Mouse (Mus musculus) ES-E14 (cell line): ENCODE measurements around the gene Kcnh1. TPM values are rescaled to one million over a fixed set of nuclear protein-coding genes. Genes with fewer than 3 reads are reported as not detected.

Source experiments
- DNase-seq: peaks from one replicate; pipeline ENCODE4 v3.0.0-alpha.2; 2013; ENCODE audit warnings: low read depth, low spot score
- H3K27ac ChIP-seq: 2 replicates; pipeline ENCODE4 v1.5.1; 2012; ENCODE audit warnings: low read depth, mild to moderate bottlenecking, low read length, moderate library complexity, mixed read lengths; ENCODE audit not compliant: poor library complexity, insufficient read depth, severe bottlenecking
- H3K36me3 ChIP-seq: 2 replicates; pipeline ENCODE4 v1.6.1; 2012; ENCODE audit warnings: mild to moderate bottlenecking, low read length, moderate library complexity, mixed read lengths; ENCODE audit not compliant: control insufficient read depth, poor library complexity, insufficient read depth, severe bottlenecking
- H3K4me1 ChIP-seq, 2 experiments: fragments of 150-350 bp in 1 of 2; sonication (generic) in 1 of 2; 2 replicates each; pipeline ENCODE4 v1.6.1; 2012; ENCODE audit warnings: low read length in 2 of 2, mild to moderate bottlenecking in 1 of 2, mixed read lengths in 1 of 2; ENCODE audit not compliant: control insufficient read depth in 2 of 2, insufficient read depth in 2 of 2, poor library complexity in 1 of 2
- H3K4me3 ChIP-seq, 2 experiments: fragments of 150-350 bp in 1 of 2; sonication (generic) in 1 of 2; 2 replicates each; pipeline ENCODE4 v1.5.1; 2012; ENCODE audit warnings: low read length in 2 of 2, low read depth in 1 of 2, mild to moderate bottlenecking in 1 of 2, mixed read lengths in 1 of 2; ENCODE audit not compliant: insufficient read depth in 1 of 2, poor library complexity in 1 of 2, severe bottlenecking in 1 of 2
- H3K9ac ChIP-seq: 2 replicates; pipeline ENCODE4 v1.6.1; 2012; ENCODE audit warnings: low read depth, mild to moderate bottlenecking, low read length, mixed read lengths; ENCODE audit not compliant: poor library complexity, insufficient read depth, severe bottlenecking
- H3K9me3 ChIP-seq: fragments of 150-350 bp; sonication (generic); 2 replicates; pipeline ENCODE4 v1.6.1; 2012; ENCODE audit warnings: low read depth, mild to moderate bottlenecking, low read length; ENCODE audit not compliant: control insufficient read depth, insufficient read depth
- CHD2 ChIP-seq: IDR thresholded peaks from 2 replicates; pipeline ENCODE4 v1.6.1; 2014; ENCODE audit warnings: mild to moderate bottlenecking, low read depth, low read length, inconsistent platforms
- HCFC1 ChIP-seq: IDR thresholded peaks from 2 replicates; pipeline ENCODE4 v1.6.1; 2012; ENCODE audit warnings: low read length, inconsistent platforms, borderline replicate concordance; ENCODE audit not compliant: insufficient read depth
- MAFK ChIP-seq: IDR thresholded peaks from 2 replicates; pipeline ENCODE4 v1.6.1; 2014; ENCODE audit warnings: mild to moderate bottlenecking, low read depth, low read length, inconsistent platforms; ENCODE audit not compliant: insufficient read depth
- ZC3H11A ChIP-seq: IDR thresholded peaks from 2 replicates; pipeline ENCODE4 v1.6.1; 2012; ENCODE audit warnings: low read depth, mild to moderate bottlenecking, inconsistent platforms, low read length, borderline replicate concordance
- ZNF384 ChIP-seq: IDR thresholded peaks from 2 replicates; pipeline ENCODE4 v1.6.1; 2012; ENCODE audit warnings: low read depth, low read length, inconsistent platforms
- in situ Hi-C, 2 experiments: fragments of 600-800 bp; cut with MboI; formaldehyde crosslinking; loops; one replicate each; pipeline ENCODE4 v1.15.1; 2025; ENCODE audit warnings: low sequenced_read_pairs in 2 of 2, inconsistent platforms in 1 of 2; ENCODE audit not compliant: unreplicated experiment in 2 of 2
- total RNA-seq: library from RNA; depleted of rRNA; stranded (reverse); fragments of 300-350 nt; gene quantifications from 2 replicates; pipeline ENCODE4 v1.2.3, GENCODE M21; 2012

The Kcnh1 gene
- total RNA-seq, 1 experiment, result 0.71 TPM

GRCm38 (mm10) chr1:192192710-192193109 is 2.1 kb downstream of the Kcnh1 start:
- DNase-seq, result no peak
- Histone ChIP-seq H3K27ac (no peak overlapping the region), H3K4me3 (no peak overlapping the region), H3K9ac (no peak overlapping the region), H3K36me3 (no peaks in the 10 kb centered on the region), H3K4me1 (0 out of 4 replicates have a peak, but pooled peaks cover 0 to 2% of the 10 kb centered on the region in 2 experiments), H3K9me3 (no peaks in the 10 kb centered on the region)
- TF ChIP-seq CHD2 (no peak), ZC3H11A (no peak), HCFC1 (no peak), MAFK (no peak), ZNF384 (no peak)
- in situ Hi-C loops, result loop anchor here (5.0 to 10.0 kb wide), 4 partner anchors 410 to 525 kb away; no protein-coding TSS in a partner anchor

- Histone ChIP-seq H3K27ac (no peak overlapping the region), H3K9me3 (no peaks in the 10 kb centered on the region), H3K9ac (no peak overlapping the region), H3K36me3 (no peaks in the 10 kb centered on the region), H3K4me3 (no peak overlapping the region), H3K4me1 (0 out of 4 replicates have a peak, but pooled peaks cover 0 to 2% of the 10 kb centered on the region in 2 experiments)
- no peak for TF ChIP-seq ZNF384
- in situ Hi-C loops, result loop anchor here (5.0 to 10.0 kb wide), 4 partner anchors 409 to 524 kb away; no protein-coding TSS in a partner anchor
- no peak for DNase-seq
These were observed 3.1 kb downstream of the Kcnh1 start for GRCm38 (mm10) chr1:192193656-192194055.

- Histone ChIP-seq H3K27ac (no peak overlapping the region), H3K4me1 (no peaks in the 10 kb centered on the region), H3K36me3 (no peaks in the 10 kb centered on the region), H3K4me3 (no peak overlapping the region), H3K9me3 (no peaks in the 10 kb centered on the region), H3K9ac (no peak overlapping the region)
- in situ Hi-C loops, result loop anchor here in 1 of 2 experiments (10.0 kb wide), 2 partner anchors 407 to 517 kb away; no protein-coding TSS in a partner anchor
- DNase-seq, result no peak
- TF ChIP-seq CHD2 (no peak), MAFK (no peak), ZC3H11A (no peak), HCFC1 (no peak), ZNF384 (no peak)
These were observed 6.9 kb downstream of the Kcnh1 start for GRCm38 (mm10) chr1:192197495-192197894.

GRCm38 (mm10) chr1:192202936-192203335 is 12.4 kb downstream of the Kcnh1 start:
- Histone ChIP-seq H3K27ac (no peak overlapping the region), H3K4me1 (no peaks in the 10 kb centered on the region), H3K9ac (no peak overlapping the region), H3K36me3 (no peaks in the 10 kb centered on the region), H3K9me3 (no peaks in the 10 kb centered on the region), H3K4me3 (no peak overlapping the region)
- TF ChIP-seq HCFC1 (no peak), CHD2 (no peak), ZC3H11A (no peak), MAFK (no peak), ZNF384 (no peak)
- no peak for DNase-seq
- in situ Hi-C loops, result no loop called here

GRCm38 (mm10) chr1:192207956-192208355 is 17.4 kb downstream of the Kcnh1 start:
- Histone ChIP-seq H3K27ac (no peak overlapping the region), H3K9ac (no peak overlapping the region), H3K36me3 (no peaks in the 10 kb centered on the region), H3K4me1 (no peaks in the 10 kb centered on the region), H3K9me3 (no peaks in the 10 kb centered on the region), H3K4me3 (no peak overlapping the region)
- TF ChIP-seq MAFK (no peak), CHD2 (no peak), HCFC1 (no peak)
- no peak for DNase-seq
- in situ Hi-C loops, result no loop called here
